Mouse (Mus musculus): ENCODE data around the gene Arl15.
A peak's percentile ranks its signal among the peaks of the same experiment; 100 is the strongest.
"Not testable (repeated sequence)": the region's sequence is repeated elsewhere in the genome, so short reads cannot be mapped to it uniquely, and the experiment has no call there.

Arl15 gene

DNA sequence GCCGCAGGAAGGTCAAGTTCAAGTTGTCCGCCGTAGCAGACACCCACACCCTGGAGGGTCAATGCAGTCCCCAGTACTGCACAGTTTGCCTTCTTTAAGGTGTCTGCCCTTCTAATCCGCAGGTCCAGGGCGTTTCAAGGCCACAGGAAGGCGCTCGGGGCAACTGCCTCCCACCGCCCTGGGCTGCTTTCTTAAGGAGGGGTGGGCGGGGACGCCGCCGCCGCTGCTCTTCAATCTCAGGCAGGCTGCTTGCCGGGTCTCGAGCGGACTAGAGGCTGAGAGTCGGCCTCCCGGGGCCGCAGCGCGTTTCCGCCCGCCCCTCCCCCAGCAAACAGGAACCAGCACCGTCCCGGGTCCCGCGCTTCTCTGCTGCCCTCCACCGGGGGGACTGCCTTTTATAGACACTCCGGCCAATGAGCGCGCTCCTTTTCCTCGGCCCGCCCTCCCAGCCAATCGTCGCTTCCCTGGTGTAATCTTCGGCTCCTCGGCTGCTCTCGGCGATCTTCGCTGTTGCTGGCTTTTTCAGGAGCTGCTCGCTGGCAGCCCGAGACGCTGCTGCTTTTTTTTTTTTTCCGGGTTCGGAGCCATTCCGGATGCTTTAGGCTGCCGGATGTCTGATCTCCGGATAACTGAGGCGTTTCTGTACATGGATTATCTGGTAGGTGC is at the start of gene Arl15:
TSS of gene Arl15 (plus strand) at position 467 of the 666 bp plus-strand sequence.
- peak; percentile 98 for DNase-seq (ENCODE audit: low read depth)

GRCm38 (mm10) chr13:113745301-113745700 is 49.0 kb upstream of the Arl15 start:
- no peak for DNase-seq (ENCODE audit: low read depth)

- no peak for DNase-seq (ENCODE audit: low read depth)
Observed at GRCm38 (mm10) chr13:113750766-113751165, 43.5 kb upstream of the Arl15 start.

DNA sequence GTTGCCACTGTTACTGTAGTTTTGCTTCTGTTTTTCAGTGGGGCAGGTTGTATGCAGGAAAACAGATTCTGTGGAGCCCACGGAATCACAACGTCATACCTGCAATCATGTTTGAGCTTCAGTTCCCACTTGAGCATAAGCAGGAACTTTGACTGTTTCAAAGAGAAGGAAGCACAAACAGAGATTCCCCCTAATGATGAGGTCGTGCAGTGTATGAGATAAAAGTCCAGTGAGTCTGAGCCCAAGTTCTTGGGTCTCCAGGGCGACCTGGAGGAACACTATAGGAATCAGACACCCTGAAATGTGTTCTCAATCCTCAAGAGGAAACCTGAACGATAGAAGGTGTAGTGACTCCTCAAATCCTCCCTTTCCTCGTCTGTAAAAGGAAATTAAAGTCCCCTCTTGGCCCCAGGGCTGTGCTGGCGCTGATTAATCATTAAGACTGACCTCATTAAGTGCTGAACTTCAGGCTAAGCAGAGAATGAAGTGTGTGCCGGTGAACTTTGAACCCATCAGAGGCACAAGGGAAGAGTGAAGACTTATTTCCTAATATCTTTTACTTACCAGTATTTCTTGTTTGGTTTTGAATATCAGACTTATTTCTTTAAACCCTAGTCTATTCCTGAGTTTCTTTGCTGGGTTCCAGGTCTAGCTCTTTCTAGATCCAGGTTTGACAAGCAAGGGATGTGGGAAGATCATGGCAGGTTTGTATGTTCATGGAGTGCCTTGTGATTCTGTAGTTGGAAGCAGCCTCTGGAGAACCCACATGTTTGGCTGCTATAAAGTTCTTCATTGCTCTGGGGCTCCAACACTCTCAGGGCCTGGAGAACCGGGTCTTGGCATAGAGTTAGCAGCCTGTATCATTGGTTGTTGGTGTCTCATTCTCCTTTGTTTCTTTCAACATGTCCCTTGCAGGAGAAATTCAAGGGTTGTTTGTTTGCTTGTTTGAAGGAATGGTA is 39.3 kb upstream of the Arl15 start:
- no peak for DNase-seq (ENCODE audit: low read depth)

GRCm38 (mm10) chr13:113755779-113756178 is 38.5 kb upstream of the Arl15 start:
- no peak for DNase-seq (ENCODE audit: low read depth)

DNA sequence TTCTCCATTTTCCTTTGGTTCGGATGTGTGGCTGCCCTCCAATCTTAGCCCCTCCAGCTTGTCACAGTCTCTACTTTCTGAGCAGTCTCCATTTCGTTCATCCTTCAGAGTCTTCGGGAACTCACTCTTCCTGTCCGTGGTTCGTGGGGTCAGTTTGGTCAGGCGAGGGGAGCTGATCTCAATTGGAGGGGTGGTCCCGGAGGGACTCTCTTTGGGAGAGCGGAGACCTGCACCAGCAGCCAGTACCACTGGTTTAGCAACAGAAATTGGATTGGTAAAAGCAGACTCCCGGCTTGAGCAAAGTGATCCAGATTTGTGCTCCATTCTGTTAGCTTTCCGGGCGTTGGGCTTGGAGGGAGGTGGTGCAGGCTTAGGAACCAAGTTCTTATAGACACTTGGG is 32.6 kb upstream of the Arl15 start:
- DNase-seq (ENCODE audit: low read depth): no peak

GRCm38 (mm10) chr13:113762766-113763516 is 31.4 kb upstream of the Arl15 start:
- DNase-seq (ENCODE audit: low read depth): no peak

- no peak for DNase-seq (ENCODE audit: low read depth)
Observed at GRCm38 (mm10) chr13:113765411-113765810, 28.9 kb upstream of the Arl15 start.

GRCm38 (mm10) chr13:113769829-113770228 is 24.5 kb upstream of the Arl15 start:
- no peak for DNase-seq (ENCODE audit: low read depth)

DNA sequence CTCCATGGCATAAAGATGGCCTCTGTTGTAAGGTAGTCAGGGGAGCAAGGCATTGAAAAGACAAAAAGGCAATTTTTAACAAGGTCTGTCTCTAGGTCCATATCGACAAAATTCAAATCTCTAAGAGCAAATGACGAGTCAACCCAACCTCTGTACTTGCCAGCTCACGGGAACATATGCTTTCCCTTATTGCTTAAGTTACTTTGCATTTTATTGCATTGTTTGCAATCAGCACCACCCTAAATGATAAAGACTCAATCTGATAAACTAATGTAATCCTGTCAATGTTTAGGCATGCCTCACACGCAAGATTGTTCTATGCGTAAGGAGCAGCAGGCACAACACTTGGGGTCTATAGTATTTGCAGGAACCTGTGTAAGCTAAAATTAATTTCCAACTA is 24.0 kb upstream of the Arl15 start:
- DNase-seq (ENCODE audit: low read depth): no peak

DNA sequence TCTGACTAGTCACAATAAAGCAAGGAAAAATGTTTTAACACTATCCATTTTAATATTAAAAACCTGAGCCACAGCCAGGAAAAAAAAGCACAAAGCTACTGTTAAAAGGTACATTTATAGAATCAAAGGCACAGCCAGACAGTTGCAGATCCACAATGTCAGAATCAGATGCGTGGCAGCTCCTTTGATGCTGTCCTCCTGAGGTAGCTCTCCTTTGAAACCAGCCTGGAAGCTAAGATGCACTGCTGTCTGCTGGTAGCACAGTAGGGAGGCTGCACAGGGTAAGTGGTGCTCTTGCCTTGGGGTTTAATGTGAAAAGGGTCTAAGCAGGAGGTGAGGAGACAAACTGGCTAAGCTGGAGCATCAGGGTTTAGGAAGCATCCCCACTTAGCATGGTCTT is 23.0 kb upstream of the Arl15 start:
- no peak for DNase-seq (ENCODE audit: low read depth)

DNA sequence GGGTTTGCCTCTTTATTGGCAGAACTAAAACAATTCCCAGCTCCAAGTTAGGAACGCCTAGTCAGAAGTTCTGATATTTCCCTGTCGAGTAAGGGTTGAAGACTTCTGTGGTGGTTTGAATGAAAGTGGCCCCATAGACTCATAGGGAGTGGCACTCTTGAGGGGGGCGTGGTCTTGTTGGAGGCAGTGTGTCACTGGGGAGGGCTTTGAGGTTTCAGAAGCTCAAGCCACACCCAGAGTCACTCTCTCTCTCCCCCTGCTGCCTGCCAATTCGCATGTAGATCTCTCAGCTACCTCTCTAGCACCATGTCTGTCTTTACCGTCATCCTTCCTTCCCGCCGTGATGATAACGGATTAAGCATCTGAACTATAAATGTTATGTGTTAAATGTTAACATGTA is 19.5 kb upstream of the Arl15 start:
- DNase-seq (ENCODE audit: low read depth): no peak

DNA sequence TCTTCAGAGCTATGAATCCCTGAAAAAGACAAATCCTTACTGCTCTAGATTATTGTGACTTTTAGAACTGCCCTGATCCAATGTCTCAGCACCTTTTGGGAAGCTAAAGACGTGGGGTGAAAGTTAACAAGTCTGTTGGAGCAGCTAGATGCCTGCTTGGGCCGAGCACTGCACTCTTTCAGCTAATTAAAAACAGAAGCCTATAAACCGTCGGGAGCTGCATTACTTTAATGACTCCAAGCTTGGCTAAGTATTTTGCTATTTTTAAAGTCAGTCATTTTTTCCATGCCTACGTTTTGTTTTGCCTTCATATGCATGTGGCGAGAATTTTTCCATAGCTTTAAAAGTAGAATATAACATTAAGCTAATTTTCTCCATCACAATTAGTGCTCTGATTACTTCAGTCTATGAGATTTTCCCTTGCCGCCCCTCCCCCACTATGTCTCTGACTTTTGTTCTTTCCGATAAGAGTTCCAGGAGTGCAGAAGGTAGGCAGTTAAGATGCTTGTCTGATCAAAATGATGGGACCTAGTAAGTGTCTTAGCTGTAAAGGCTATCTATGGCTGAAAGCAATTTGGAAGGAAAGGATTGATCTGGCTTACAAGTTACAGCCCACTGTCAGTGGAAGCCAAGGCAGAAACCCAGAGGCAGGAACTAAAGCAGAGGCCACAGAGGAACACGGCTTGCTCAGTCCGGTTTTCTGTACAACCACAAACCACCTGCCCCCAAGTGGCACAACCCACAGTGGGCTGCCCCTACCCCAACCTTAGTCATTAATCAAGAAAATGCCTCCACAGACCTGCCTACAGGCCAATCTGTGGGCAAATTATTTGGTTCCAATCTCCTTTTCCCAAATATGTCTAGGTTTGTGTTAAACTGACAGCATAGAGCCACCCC is 18.8 kb upstream of the Arl15 start:
- no peak for DNase-seq (ENCODE audit: low read depth)

DNA sequence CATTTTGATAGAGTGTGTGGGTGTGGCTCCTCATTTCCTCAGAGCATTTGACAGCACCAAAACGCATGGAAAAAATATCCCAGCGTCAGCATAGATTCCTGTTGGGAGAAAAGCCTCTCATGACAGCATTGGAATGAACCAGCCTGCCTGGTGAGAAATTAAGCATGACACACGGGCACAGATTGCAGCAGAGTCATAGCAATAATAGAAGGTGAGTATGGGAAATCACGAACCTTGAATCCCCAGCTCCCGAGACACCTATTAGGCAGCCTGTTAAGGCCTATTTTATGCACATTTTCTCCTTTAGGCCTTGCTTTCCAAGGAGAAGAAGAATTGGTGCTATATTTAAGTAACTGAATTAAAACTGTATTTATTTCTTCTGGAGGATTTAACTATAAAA is 8.5 kb upstream of the Arl15 start:
- no peak for DNase-seq (ENCODE audit: low read depth)

- no peak for DNase-seq (ENCODE audit: low read depth)
Observed at GRCm38 (mm10) chr13:113787136-113787535, 7.2 kb upstream of the Arl15 start.

- not testable (repeated sequence) for DNase-seq (ENCODE audit: low read depth)
Observed at GRCm38 (mm10) chr13:113790016-113790415, 4.3 kb upstream of the Arl15 start.

DNA sequence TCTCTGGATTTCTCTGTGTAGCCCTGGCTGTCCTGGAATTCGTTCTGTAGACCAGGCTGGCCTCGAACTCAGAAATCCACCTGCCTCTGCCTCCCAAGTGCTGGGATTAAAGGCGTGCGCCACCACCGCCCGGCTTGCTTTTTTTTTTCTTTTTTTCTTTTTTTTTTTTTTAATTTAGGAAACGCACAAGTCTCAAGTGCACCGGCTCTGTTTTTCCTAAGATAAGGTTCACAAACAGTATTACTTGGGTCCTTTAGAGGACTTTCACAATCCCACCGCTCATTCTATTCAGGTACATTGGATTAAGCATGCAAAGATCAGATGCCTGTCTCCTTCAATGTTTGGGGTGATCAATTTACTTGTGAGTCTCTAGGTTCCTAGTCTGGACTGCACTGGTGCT is 668 bp upstream of the Arl15 start:
- no peak for DNase-seq (ENCODE audit: low read depth)

- DNase-seq (ENCODE audit: low read depth): peak; percentile 66
Observed at GRCm38 (mm10) chr13:113794705-113795655, 675 bp downstream of the Arl15 start.

- DNase-seq (ENCODE audit: low read depth): no peak
Observed at GRCm38 (mm10) chr13:113797378-113797777, 3.1 kb downstream of the Arl15 start.

- no peak for DNase-seq (ENCODE audit: low read depth)
Observed at GRCm38 (mm10) chr13:113799361-113799760, 5.1 kb downstream of the Arl15 start.
